ENCODE assay signal across 9 mouse cellular contexts in the genomic region with DNA sequence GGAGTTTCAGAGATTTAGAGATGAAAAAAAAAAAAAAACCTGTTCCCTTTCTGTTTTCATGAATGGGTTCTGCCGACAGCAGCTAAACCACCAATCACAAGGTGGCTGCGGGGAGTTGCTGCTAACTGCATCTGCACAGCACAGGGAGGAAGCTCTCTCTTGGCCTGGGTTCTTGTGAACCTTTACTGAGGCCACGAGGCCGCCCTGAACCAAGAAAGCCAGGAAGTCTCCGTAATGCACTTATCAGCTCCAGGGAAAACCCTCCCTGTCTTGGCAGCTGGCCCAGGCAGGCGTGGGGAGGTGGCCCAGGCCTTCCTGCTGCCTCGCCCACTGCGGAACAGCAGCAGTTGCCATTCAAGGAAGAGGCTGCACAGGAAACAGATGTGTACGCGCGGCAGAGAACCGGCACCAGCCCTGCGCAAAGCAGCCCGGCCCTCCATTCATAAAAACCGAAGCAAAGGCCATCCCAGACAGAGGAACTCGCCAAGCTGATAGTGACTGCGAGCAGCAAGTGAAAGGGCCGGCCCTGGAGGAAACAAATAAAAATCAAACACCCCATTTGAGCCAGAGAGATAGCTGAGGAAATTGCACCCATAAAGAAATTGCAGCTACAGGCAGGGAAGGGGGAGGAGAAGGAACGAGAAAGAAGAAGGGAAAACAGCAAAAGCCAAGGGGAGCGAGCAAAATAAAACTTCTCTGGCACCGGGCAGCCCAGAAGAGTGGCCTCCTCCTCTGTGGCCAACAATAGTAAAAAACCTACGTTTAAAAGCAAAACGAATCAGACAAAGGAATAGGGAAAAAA.
DNase-seq lines count a peak whose midpoint lies in the region; ATAC-seq and TF ChIP-seq lines count a peak whose summit lies in the region.
"Had no signal": no experiment of that assay in that cellular context is flagged by ENCODE, and none has a peak within 500 bp of the region (broad histone marks: within the 10 kb centered on the region; RNA-seq: fewer than 3 reads in every experiment).

No protein-coding gene starts in this region.

- H3K9me3 ChIP-seq in embryonic facial prominence, embryonic 11.5 days (replicated peaks; ENCODE audit: control insufficient read depth, low read length): no peaks in the 10 kb centered on the region
- H3K9me3 ChIP-seq in intestine, postnatal 0 days (ENCODE audit: control insufficient read depth): no peaks in the 10 kb centered on the region
- no peaks in the 10 kb centered on the region for H3K9me3 ChIP-seq in limb, embryonic 12.5 days
- H3K9me3 ChIP-seq in midbrain, embryonic 13.5 days: no peaks in the 10 kb centered on the region

- WGBS in embryonic facial prominence, embryonic 11.5 days: 5% methylated on average over 23 of the region's 23 CpGs
- WGBS in intestine, postnatal 0 days: 1% methylated on average over 23 of the region's 23 CpGs
- WGBS in limb, embryonic 12.5 days: 2% methylated on average over 23 of the region's 23 CpGs
- WGBS in midbrain, embryonic 13.5 days: 6% methylated on average over 23 of the region's 23 CpGs

- peak overlapping the region; percentile 66 for H3K27ac ChIP-seq in embryonic facial prominence, embryonic 11.5 days (replicated peaks; ENCODE audit: low read depth, low read length)
- peak overlapping the region; percentile 57 for H3K27ac ChIP-seq in intestine, postnatal 0 days (ENCODE audit: low read depth, low read length)
- peak overlapping the region; percentile 88 for H3K27ac ChIP-seq in limb, embryonic 12.5 days
- H3K27ac ChIP-seq in midbrain, embryonic 13.5 days: peak overlapping the region; percentile 66

- H3K4me2 ChIP-seq in embryonic facial prominence, embryonic 11.5 days (ENCODE audit: low read depth, low read length): peak overlapping the region; percentile 19
- peak overlapping the region; percentile 57 for H3K4me2 ChIP-seq in intestine, postnatal 0 days (replicated peaks; ENCODE audit: low read depth)
- H3K4me2 ChIP-seq in limb, embryonic 12.5 days: peak overlapping the region; percentile 46
- H3K4me2 ChIP-seq in midbrain, embryonic 13.5 days (replicated peaks): peak overlapping the region; percentile 37

- peak; percentile 84 for ATAC-seq in embryonic facial prominence, embryonic 11.5 days (replicated peaks; ENCODE audit: insufficient number of reproducible peaks, low FRiP score, low TSS enrichment, low read depth)
- ATAC-seq in granulocyte monocyte progenitor cell, adult 5-6 weeks (replicated peaks; ENCODE audit: poor library complexity, severe bottlenecking): peak; percentile 85
- peak; percentile 94 for ATAC-seq in intestine, postnatal 0 days
- ATAC-seq in limb, embryonic 12.5 days (ENCODE audit: insufficient number of reproducible peaks, insufficient read depth, low FRiP score, low TSS enrichment, low read depth): peak; percentile 89
- ATAC-seq in midbrain, embryonic 13.5 days: peak; percentile 85
- ATAC-seq: Patski had no signal

- H3K36me3 ChIP-seq in embryonic facial prominence, embryonic 11.5 days (replicated peaks; ENCODE audit: control insufficient read depth, insufficient read depth, low read depth, low read length): no peaks in the 10 kb centered on the region
- no peaks in the 10 kb centered on the region for H3K36me3 ChIP-seq in intestine, postnatal 0 days (ENCODE audit: control insufficient read depth, insufficient read depth)
- H3K36me3 ChIP-seq in limb, embryonic 12.5 days: no peaks in the 10 kb centered on the region
- no peaks in the 10 kb centered on the region for H3K36me3 ChIP-seq in midbrain, embryonic 13.5 days

- peaks cover 8% of the 10 kb centered on the region for H3K4me1 ChIP-seq in embryonic facial prominence, embryonic 11.5 days (ENCODE audit: control insufficient read depth, insufficient read depth, low read length)
- H3K4me1 ChIP-seq in intestine, postnatal 0 days (replicated peaks; ENCODE audit: control insufficient read depth, insufficient read depth, low read length): peaks cover 10% of the 10 kb centered on the region
- H3K4me1 ChIP-seq in limb, embryonic 12.5 days (replicated peaks): peaks cover 38% of the 10 kb centered on the region
- H3K4me1 ChIP-seq in midbrain, embryonic 13.5 days (replicated peaks): peaks cover 21% of the 10 kb centered on the region

- no peak overlapping the region for H3K4me3 ChIP-seq in embryonic facial prominence, embryonic 11.5 days (ENCODE audit: low read depth, low read length)
- peak overlapping the region; percentile 16; the same call in 1 of the 2 replicates for H3K4me3 ChIP-seq in intestine, postnatal 0 days (ENCODE audit: low read depth, low read length)
- H3K4me3 ChIP-seq in limb, embryonic 12.5 days (replicated peaks): 0 out of 2 replicates have a peak overlapping the region, but pooled peaks have one; percentile 8
- 0 out of 2 replicates have a peak overlapping the region, but pooled peaks have one; percentile 2 for H3K4me3 ChIP-seq in midbrain, embryonic 13.5 days (replicated peaks)

- H3K9ac ChIP-seq in embryonic facial prominence, embryonic 11.5 days (replicated peaks; ENCODE audit: low read length): peak overlapping the region; percentile 51; the same call in 1 of the 2 replicates
- H3K9ac ChIP-seq in intestine, postnatal 0 days (ENCODE audit: low read depth, low read length): no peak overlapping the region
- peak overlapping the region; percentile 38 for H3K9ac ChIP-seq in limb, embryonic 12.5 days (replicated peaks)
- peak overlapping the region; percentile 17 for H3K9ac ChIP-seq in midbrain, embryonic 13.5 days (replicated peaks)

- H3K27me3 ChIP-seq in embryonic facial prominence, embryonic 11.5 days (ENCODE audit: control insufficient read depth, insufficient read depth, low read length): no peaks in the 10 kb centered on the region
- H3K27me3 ChIP-seq in intestine, postnatal 0 days (replicated peaks; ENCODE audit: control insufficient read depth, insufficient read depth, low read length): no peaks in the 10 kb centered on the region
- no peaks in the 10 kb centered on the region for H3K27me3 ChIP-seq in limb, embryonic 12.5 days
- H3K27me3 ChIP-seq in midbrain, embryonic 13.5 days: peaks cover 6% of the 10 kb centered on the region
- H3K27me3 ChIP-seq: Patski had no signal

- no peak for TF ChIP-seq CTCF in intestine, postnatal 0 days (IDR thresholded peaks at IDR 0.05; ENCODE audit: low read depth)

- DNase-seq in cerebellum, adult 11 months: peak; percentile 13
- no peak for DNase-seq in cerebellum, adult 9-10 months
- peak; percentile 82 for DNase-seq in embryonic facial prominence, embryonic 11.5 days (ENCODE audit: low spot score)
- DNase-seq in spleen, adult 12 weeks (ENCODE audit: low spot score): peak; percentile 72
